Mouse (Mus musculus): Measurements from ENCODE around the gene Duoxa1. TPM values are rescaled to one million over a fixed set of nuclear protein-coding genes. Genes with fewer than 3 reads are reported as not detected.
A peak's percentile ranks its signal among the peaks of the same experiment; 100 is the strongest.
"Not testable (repeated sequence)": the region's sequence is repeated elsewhere in the genome, so short reads cannot be mapped to it uniquely, and the experiment has no call there.

The Duoxa1 gene
- polyA plus RNA-seq, 1 experiment = not detected

DNA sequence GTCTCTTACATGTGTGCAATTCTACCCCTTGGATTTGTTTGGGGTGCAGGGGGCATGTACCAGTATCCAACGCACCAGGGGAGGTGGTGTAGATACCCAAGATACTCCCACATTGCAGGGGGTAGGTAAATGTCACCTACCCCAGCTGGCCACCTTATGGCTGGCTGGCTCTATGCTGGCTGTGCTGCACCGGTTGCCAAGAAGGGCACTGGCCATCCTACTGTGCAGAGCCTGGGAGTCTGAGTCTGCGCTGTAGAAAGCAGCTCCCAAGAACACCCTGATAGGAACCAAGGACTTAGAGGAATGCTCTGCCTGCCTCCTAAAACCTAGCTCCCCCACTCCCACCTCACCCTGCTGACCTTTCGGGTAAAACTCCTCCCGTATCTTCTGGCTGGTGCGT is 39.5 kb upstream of the Duoxa1 start:
- H3K9me3 ChIP-seq = no peaks in the 10 kb centered on the region
- peaks cover 17% of the 10 kb centered on the region for H3K36me3 ChIP-seq (replicated peaks; ENCODE audit: low read length)
- H3K27me3 ChIP-seq (replicated peaks) = peaks cover 34% of the 10 kb centered on the region
- no peak overlapping the region for H3K4me3 ChIP-seq (replicated peaks)
- H3K4me1 ChIP-seq = peaks cover 29% of the 10 kb centered on the region
- TF ChIP-seq GATA1 (IDR thresholded peaks at IDR 0.05; ENCODE audit: borderline replicate concordance, low read length) = no peak
- no peak for TF ChIP-seq FLI1 (IDR thresholded peaks at IDR 0.05; ENCODE audit: low read length)

DNA sequence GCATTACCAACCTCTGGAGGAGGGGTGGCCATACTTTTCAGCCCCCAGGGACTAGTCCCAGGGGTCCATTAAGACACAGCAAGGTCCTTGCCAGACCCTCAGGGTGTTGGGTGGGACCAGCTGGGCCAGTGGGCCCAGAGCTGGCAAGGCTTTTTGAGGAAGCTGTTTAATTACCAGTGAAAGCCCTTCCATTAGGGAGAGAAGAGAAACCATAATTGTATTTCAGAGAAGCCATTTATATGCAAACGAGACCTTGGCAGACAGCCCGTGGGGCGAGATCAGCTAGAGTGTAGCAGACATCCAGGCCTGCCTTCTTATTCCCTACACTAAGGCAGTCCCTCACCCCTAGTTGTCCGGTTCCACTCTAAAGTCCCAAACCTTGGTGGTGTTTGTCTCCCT is 38.4 kb upstream of the Duoxa1 start:
- TF ChIP-seq GATA1 (IDR thresholded peaks at IDR 0.05; ENCODE audit: borderline replicate concordance, low read length) = no peak
- TF ChIP-seq FLI1 (IDR thresholded peaks at IDR 0.05; ENCODE audit: low read length) = no peak
- Histone ChIP-seq H3K9me3 (no peaks in the 10 kb centered on the region), H3K4me3 (replicated peaks) (no peak overlapping the region), H3K36me3 (replicated peaks; ENCODE audit: low read length) (peaks cover 9% of the 10 kb centered on the region), H3K27me3 (replicated peaks) (peaks cover 44% of the 10 kb centered on the region), H3K4me1 (peaks cover 32% of the 10 kb centered on the region)

GRCm38 (mm10) chr2:122351156-122351930 is 37.8 kb upstream of the Duoxa1 start:
- peaks cover 4% of the 10 kb centered on the region for H3K36me3 ChIP-seq (replicated peaks; ENCODE audit: low read length)
- TF ChIP-seq FLI1 (IDR thresholded peaks at IDR 0.05; ENCODE audit: low read length) = no peak
- no peak for TF ChIP-seq GATA1 (IDR thresholded peaks at IDR 0.05; ENCODE audit: borderline replicate concordance, low read length)
- H3K4me3 ChIP-seq (replicated peaks) = no peak overlapping the region
- H3K9me3 ChIP-seq = no peaks in the 10 kb centered on the region
- peaks cover 26% of the 10 kb centered on the region for H3K4me1 ChIP-seq
- peaks cover 49% of the 10 kb centered on the region for H3K27me3 ChIP-seq (replicated peaks)

DNA sequence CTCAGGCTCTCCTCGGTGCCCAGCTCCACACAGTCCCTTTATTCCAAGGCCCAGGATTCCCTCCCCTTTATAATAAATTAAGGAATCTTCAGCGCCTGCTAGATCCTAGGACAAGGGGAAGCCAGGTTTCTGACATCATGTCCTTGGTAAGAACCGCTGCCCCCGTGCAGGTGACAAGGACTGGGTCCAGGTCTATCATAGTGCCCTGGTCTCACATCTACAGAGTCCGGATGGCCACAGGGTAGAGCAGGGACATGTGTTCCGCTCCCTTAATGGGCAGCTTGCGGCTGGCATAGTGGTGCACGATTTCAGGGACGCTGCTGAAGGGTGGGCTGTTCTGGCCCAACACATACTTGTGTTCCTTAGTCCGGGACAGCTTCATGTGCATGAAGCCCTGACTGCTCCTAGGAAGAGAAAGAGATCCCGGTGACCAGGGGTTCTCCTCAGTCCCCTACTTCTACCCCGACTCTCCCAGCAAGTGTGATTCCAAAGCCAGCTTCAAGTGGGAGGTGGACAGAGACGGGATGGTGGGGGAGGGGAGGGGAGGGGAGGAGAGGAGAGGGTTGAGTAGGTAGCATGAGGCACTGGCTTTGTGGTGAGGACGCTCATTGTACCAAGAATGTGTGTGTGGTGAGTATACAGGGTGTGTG is 35.7 kb upstream of the Duoxa1 start:
- Histone ChIP-seq H3K4me3 (replicated peaks) (peak overlapping the region; percentile 94), H3K4me1 (peaks cover 16% of the 10 kb centered on the region), H3K9me3 (no peaks in the 10 kb centered on the region), H3K27me3 (replicated peaks) (peaks cover 55% of the 10 kb centered on the region), H3K36me3 (replicated peaks; ENCODE audit: low read length) (peaks cover 4% of the 10 kb centered on the region)
- TF ChIP-seq GATA1 (IDR thresholded peaks at IDR 0.05; ENCODE audit: borderline replicate concordance, low read length) (no peak), FLI1 (IDR thresholded peaks at IDR 0.05; ENCODE audit: low read length) (no peak)

GRCm38 (mm10) chr2:122348531-122349131 is 35.1 kb upstream of the Duoxa1 start:
- no peak for TF ChIP-seq GATA1 (IDR thresholded peaks at IDR 0.05; ENCODE audit: borderline replicate concordance, low read length)
- H3K27me3 ChIP-seq (replicated peaks) = peaks cover 55% of the 10 kb centered on the region
- peaks cover 16% of the 10 kb centered on the region for H3K4me1 ChIP-seq
- no peaks in the 10 kb centered on the region for H3K9me3 ChIP-seq
- H3K36me3 ChIP-seq (replicated peaks; ENCODE audit: low read length) = peaks cover 1% of the 10 kb centered on the region
- peak overlapping the region; percentile 94 for H3K4me3 ChIP-seq (replicated peaks)

GRCm38 (mm10) chr2:122347257-122347656 is 33.7 kb upstream of the Duoxa1 start:
- peaks cover 21% of the 10 kb centered on the region for H3K4me1 ChIP-seq
- H3K4me3 ChIP-seq (replicated peaks) = no peak overlapping the region
- peaks cover 62% of the 10 kb centered on the region for H3K27me3 ChIP-seq (replicated peaks)
- H3K36me3 ChIP-seq (replicated peaks; ENCODE audit: low read length) = no peaks in the 10 kb centered on the region
- no peaks in the 10 kb centered on the region for H3K9me3 ChIP-seq
- no peak for TF ChIP-seq GATA1 (IDR thresholded peaks at IDR 0.05; ENCODE audit: borderline replicate concordance, low read length)
- TF ChIP-seq FLI1 (IDR thresholded peaks at IDR 0.05; ENCODE audit: low read length) = no peak

DNA sequence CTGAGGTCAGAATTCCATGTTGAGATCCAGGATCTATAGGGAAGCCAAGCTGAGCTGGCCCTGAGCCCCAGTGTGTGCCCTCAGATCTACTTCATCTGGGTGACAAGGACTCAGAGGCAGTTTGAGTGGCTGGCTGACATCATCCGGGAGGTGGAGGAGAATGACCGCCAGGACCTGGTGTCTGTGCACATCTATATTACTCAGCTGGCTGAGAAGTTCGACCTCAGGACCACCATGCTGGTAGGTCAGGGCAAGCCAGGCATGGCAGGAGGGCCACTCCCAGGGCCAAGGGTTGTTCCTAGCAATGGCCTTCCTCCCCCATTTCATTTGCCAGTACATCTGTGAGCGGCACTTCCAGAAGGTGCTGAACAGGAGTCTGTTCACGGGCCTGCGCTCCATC is 32.6 kb upstream of the Duoxa1 start:
- H3K36me3 ChIP-seq (replicated peaks; ENCODE audit: low read length); H3K4me3 ChIP-seq (replicated peaks); H3K9me3 ChIP-seq: not testable (repeated sequence)
- peaks cover 31% of the 10 kb centered on the region for H3K4me1 ChIP-seq
- H3K27me3 ChIP-seq (replicated peaks) = peaks cover 59% of the 10 kb centered on the region

DNA sequence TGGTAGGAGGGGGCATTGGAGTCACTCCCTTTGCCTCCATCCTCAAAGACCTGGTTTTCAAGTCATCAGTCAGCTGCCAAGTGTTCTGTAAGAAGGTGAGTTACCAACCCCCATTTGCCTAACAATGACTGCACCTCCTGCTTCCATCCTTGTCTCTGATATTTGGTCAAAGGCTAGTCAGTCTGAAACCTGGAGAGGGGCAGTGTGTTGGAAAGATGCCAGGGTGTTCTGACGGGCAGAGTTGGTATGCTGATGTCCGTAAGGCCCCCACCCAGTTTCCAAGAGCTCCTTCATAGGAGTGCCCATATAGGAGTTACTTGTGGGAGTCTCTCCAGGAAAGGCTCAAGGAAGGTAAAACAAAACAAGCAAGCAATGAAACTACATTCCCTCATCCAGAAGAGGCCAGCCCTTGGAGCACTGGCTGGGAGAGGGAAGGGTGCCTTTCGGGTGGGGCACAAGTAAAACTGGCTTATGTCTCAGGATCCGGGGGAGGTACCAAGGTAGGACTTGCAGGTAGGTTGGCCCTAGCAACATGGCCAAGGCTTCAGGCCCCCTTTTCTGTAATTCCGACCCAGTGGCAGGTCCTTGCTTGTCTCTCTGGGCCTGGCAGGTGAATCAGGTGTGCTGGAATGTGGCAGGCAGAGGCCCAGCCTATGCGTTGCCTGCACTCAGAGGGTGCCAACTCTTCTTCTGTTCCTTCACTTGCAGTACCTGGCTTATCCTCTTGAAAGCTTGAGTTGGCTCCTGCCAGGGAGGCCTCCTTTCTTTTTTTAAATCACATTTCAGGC is 31.8 kb upstream of the Duoxa1 start:
- peaks cover 38% of the 10 kb centered on the region for H3K4me1 ChIP-seq
- no peaks in the 10 kb centered on the region for H3K9me3 ChIP-seq
- H3K27me3 ChIP-seq (replicated peaks) = peaks cover 58% of the 10 kb centered on the region
- no peak overlapping the region for H3K4me3 ChIP-seq (replicated peaks)
- no peaks in the 10 kb centered on the region for H3K36me3 ChIP-seq (replicated peaks; ENCODE audit: low read length)
- TF ChIP-seq GATA1 (IDR thresholded peaks at IDR 0.05; ENCODE audit: borderline replicate concordance, low read length) = no peak
- TF ChIP-seq FLI1 (IDR thresholded peaks at IDR 0.05; ENCODE audit: low read length) = no peak

DNA sequence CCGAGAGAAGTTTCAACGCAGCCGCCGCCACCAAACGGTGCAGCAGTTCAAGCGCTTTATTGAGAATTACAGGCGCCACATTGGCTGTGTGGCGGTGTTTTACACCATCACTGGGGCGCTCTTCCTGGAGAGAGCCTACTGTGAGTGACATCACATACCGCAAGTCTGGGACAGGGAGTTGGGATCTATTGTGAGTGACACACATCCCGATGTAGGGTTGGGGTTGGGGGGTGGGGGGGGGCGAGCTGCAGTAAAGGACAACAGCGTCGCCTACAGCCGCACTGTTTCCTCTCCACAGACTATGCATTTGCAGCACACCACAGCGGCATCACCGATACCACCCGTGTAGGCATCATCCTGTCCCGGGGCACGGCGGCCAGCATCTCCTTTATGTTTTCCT is 23.8 kb upstream of the Duoxa1 start:
- Histone ChIP-seq H3K36me3 (replicated peaks; ENCODE audit: low read length) (no peaks in the 10 kb centered on the region), H3K4me3 (replicated peaks) (no peak overlapping the region), H3K9me3 (no peaks in the 10 kb centered on the region), H3K27me3 (replicated peaks) (peaks cover 53% of the 10 kb centered on the region), H3K4me1 (peaks cover 21% of the 10 kb centered on the region)
- TF ChIP-seq GATA1 (IDR thresholded peaks at IDR 0.05; ENCODE audit: borderline replicate concordance, low read length) (no peak), FLI1 (IDR thresholded peaks at IDR 0.05; ENCODE audit: low read length) (no peak)

Measured in megakaryocyte, embryonic 14.5 days (primary cell).